Mouse (Mus musculus) hindbrain, embryonic 12.5 days (tissue): ENCODE measurements around the gene Vsir. TPM values are rescaled to one million over a fixed set of nuclear protein-coding genes. Genes with fewer than 3 reads are reported as not detected.

Source experiments
- ATAC-seq: fragments of 200-750 bp; cut with Nextera tagmentation; 2 replicates; pipeline ENCODE4 v1.8.0; 2017; ENCODE audit warnings: moderate TSS enrichment; ENCODE audit not compliant: low FRiP score
- H3K27ac ChIP-seq: fragments of 300-500 bp; sonication (generic); 2 replicates; pipeline ENCODE4 v1.5.1; 2016; ENCODE audit warnings: mild to moderate bottlenecking
- H3K27me3 ChIP-seq: fragments of 300-500 bp; sonication (generic); 2 replicates; pipeline ENCODE4 v1.6.1; 2016; ENCODE audit warnings: mild to moderate bottlenecking
- H3K36me3 ChIP-seq: fragments of 300-500 bp; sonication (generic); 2 replicates; pipeline ENCODE4 v1.6.1; 2016; ENCODE audit warnings: mild to moderate bottlenecking
- H3K4me1 ChIP-seq: fragments of 300-500 bp; sonication (generic); 2 replicates; pipeline ENCODE4 v1.6.1; 2016
- H3K4me2 ChIP-seq: fragments of 300-500 bp; sonication (generic); replicated peaks from 2 replicates; pipeline ENCODE4 v1.6.1; 2016; ENCODE audit warnings: mild to moderate bottlenecking
- H3K4me3 ChIP-seq: fragments of 300-500 bp; sonication (generic); 2 replicates; pipeline ENCODE4 v1.5.1; 2016; ENCODE audit warnings: mild to moderate bottlenecking
- H3K9ac ChIP-seq: fragments of 300-500 bp; sonication (generic); 2 replicates; pipeline ENCODE4 v1.6.1; 2016; ENCODE audit warnings: mild to moderate bottlenecking, moderate library complexity
- H3K9me3 ChIP-seq: fragments of 300-500 bp; sonication (generic); replicated peaks from 2 replicates; pipeline ENCODE4 v1.6.1; 2016; ENCODE audit warnings: mild to moderate bottlenecking
- WGBS: fragments of 180-500 bp; shearing (Covaris S2); methylation state at CpG from one replicate; pipeline ENCODE4 v1.1.7; 2016; 5-methylcytosine and 5-hydroxymethylcytosine counted together
- polyA plus RNA-seq: library from polyadenylated mRNA; unstranded; fragments of >200 nt; fragmentation: Nextera tagmentation; extraction: Ambion mirVana; gene quantifications from 2 replicates; pipeline ENCODE4 v1.2.1, GENCODE M21; 2016

Vsir gene
- polyA plus RNA-seq, 1 experiment from 2014 or later: 2.9 TPM

GRCm38 (mm10) chr10:60395605-60396004 is 49.0 kb downstream of the Vsir start:
- 69% methylated on average over 5 of the region's 5 CpGs for WGBS
- H3K4me2 ChIP-seq: no peak overlapping the region
- ATAC-seq: no peak
- H3K4me1 ChIP-seq: peaks cover 25% of the 10 kb centered on the region
- H3K36me3 ChIP-seq: no peaks in the 10 kb centered on the region
- H3K27ac ChIP-seq: no peak overlapping the region
- no peak overlapping the region for H3K4me3 ChIP-seq
- H3K9me3 ChIP-seq: no peaks in the 10 kb centered on the region
- H3K9ac ChIP-seq: no peak overlapping the region
- 0 out of 2 replicates have a peak, but pooled peaks cover 2% of the 10 kb centered on the region for H3K27me3 ChIP-seq

- H3K27ac ChIP-seq: no peak overlapping the region
- H3K4me1 ChIP-seq: peaks cover 22% of the 10 kb centered on the region
- no peaks in the 10 kb centered on the region for H3K36me3 ChIP-seq
- WGBS: 90% methylated on average over 10 of the region's 10 CpGs
- no peak overlapping the region for H3K4me2 ChIP-seq
- H3K27me3 ChIP-seq: no peaks in the 10 kb centered on the region
- no peak overlapping the region for H3K9ac ChIP-seq
- H3K4me3 ChIP-seq: no peak overlapping the region
- ATAC-seq: no peak
- H3K9me3 ChIP-seq: no peaks in the 10 kb centered on the region
Observed at GRCm38 (mm10) chr10:60398051-60398814, 51.6 kb downstream of the Vsir start.

GRCm38 (mm10) chr10:60399449-60399848 is 52.8 kb downstream of the Vsir start, which contains the start of gene Gm17455:
TSS of gene Gm17455 (plus strand) at chr10:60399726.
- H3K9ac ChIP-seq: no peak within 1 kb of the TSS

GRCm38 (mm10) chr10:60400507-60401295 is 54.0 kb downstream of the Vsir start:
- ATAC-seq: no peak
- H3K27me3 ChIP-seq: no peaks in the 10 kb centered on the region; the same call in 1 of the 2 replicates
- H3K9ac ChIP-seq: no peak overlapping the region
- no peaks in the 10 kb centered on the region for H3K9me3 ChIP-seq
- no peaks in the 10 kb centered on the region for H3K36me3 ChIP-seq
- H3K4me3 ChIP-seq: no peak overlapping the region
- H3K4me2 ChIP-seq: no peak overlapping the region; the same call in 1 of the 2 replicates
- no peak overlapping the region; the same call in 1 of the 2 replicates for H3K27ac ChIP-seq
- peaks cover 20% of the 10 kb centered on the region for H3K4me1 ChIP-seq
- WGBS: 77% methylated on average over 11 of the region's 11 CpGs

More at GRCm38 (mm10) chr10:60399449-60399848, 52.8 kb downstream of the Vsir start, which contains the start of gene Gm17455:
- peak; percentile 41; the same call in 1 of the 2 replicates for ATAC-seq
- Histone ChIP-seq H3K36me3 (no peaks in the 10 kb centered on the region), H3K27ac (peak within 1 kb of the TSS; percentile 32), H3K4me3 (no peak within 1 kb of the TSS), H3K9me3 (no peaks in the 10 kb centered on the region), H3K27me3 (no peaks in the 10 kb centered on the region; the same call in 1 of the 2 replicates), H3K4me2 (no peak within 1 kb of the TSS; the same call in 1 of the 2 replicates), H3K4me1 (peaks cover 22% of the 10 kb centered on the region)
- WGBS: 39% methylated on average over 7 of the region's 7 CpGs

GRCm38 (mm10) chr10:60405460-60406177 is 59.0 kb downstream of the Vsir start:
- Histone ChIP-seq H3K4me3 (no peak overlapping the region), H3K9ac (no peak overlapping the region), H3K9me3 (no peaks in the 10 kb centered on the region), H3K36me3 (no peaks in the 10 kb centered on the region), H3K4me2 (no peak overlapping the region), H3K27me3 (peaks cover 4% of the 10 kb centered on the region), H3K4me1 (peaks cover 2% of the 10 kb centered on the region; the same call in 1 of the 2 replicates), H3K27ac (no peak overlapping the region)
- no peak for ATAC-seq
- 60% methylated on average over 7 of the region's 7 CpGs for WGBS

GRCm38 (mm10) chr10:60407831-60408230 is 61.2 kb downstream of the Vsir start:
- no peaks in the 10 kb centered on the region for H3K4me1 ChIP-seq
- H3K4me2 ChIP-seq: no peak overlapping the region
- H3K27me3 ChIP-seq: peaks cover 10% of the 10 kb centered on the region
- 6% methylated on average over 5 of the region's 5 CpGs for WGBS
- peak; percentile 10; the same call in 1 of the 2 replicates for ATAC-seq
- no peaks in the 10 kb centered on the region for H3K36me3 ChIP-seq
- H3K4me3 ChIP-seq: no peak overlapping the region
- no peaks in the 10 kb centered on the region for H3K9me3 ChIP-seq
- no peak overlapping the region for H3K9ac ChIP-seq
- H3K27ac ChIP-seq: no peak overlapping the region

GRCm38 (mm10) chr10:60411794-60412193 is 65.1 kb downstream of the Vsir start:
- WGBS: 32% methylated on average over 5 of the region's 5 CpGs
- no peak overlapping the region for H3K4me3 ChIP-seq
- no peak overlapping the region for H3K4me2 ChIP-seq
- no peaks in the 10 kb centered on the region for H3K9me3 ChIP-seq
- no peak overlapping the region for H3K9ac ChIP-seq
- ATAC-seq: no peak
- H3K4me1 ChIP-seq: no peaks in the 10 kb centered on the region
- peaks cover 10% of the 10 kb centered on the region; the same call in 1 of the 2 replicates for H3K27me3 ChIP-seq
- no peak overlapping the region for H3K27ac ChIP-seq
- no peaks in the 10 kb centered on the region for H3K36me3 ChIP-seq

- WGBS: 80% methylated on average over 2 of the region's 2 CpGs
Observed at GRCm38 (mm10) chr10:60413756-60414155, 67.1 kb downstream of the Vsir start.

GRCm38 (mm10) chr10:60417041-60417440 is 70.4 kb downstream of the Vsir start:
- no peak for ATAC-seq
- Histone ChIP-seq H3K36me3 (no peaks in the 10 kb centered on the region), H3K9ac (no peak overlapping the region), H3K27ac (no peak overlapping the region), H3K4me2 (no peak overlapping the region), H3K27me3 (no peaks in the 10 kb centered on the region; the same call in 1 of the 2 replicates), H3K4me1 (no peaks in the 10 kb centered on the region), H3K9me3 (no peaks in the 10 kb centered on the region), H3K4me3 (no peak overlapping the region)
- 94% methylated on average over 2 of the region's 2 CpGs for WGBS

More at GRCm38 (mm10) chr10:60413756-60414155, 67.1 kb downstream of the Vsir start:
- no peak for ATAC-seq
- Histone ChIP-seq H3K4me2 (no peak overlapping the region), H3K4me3 (no peak overlapping the region), H3K27me3 (peaks cover 5% of the 10 kb centered on the region; the same call in 1 of the 2 replicates), H3K27ac (no peak overlapping the region), H3K36me3 (no peaks in the 10 kb centered on the region), H3K9ac (no peak overlapping the region), H3K9me3 (no peaks in the 10 kb centered on the region), H3K4me1 (no peaks in the 10 kb centered on the region)

- 13% methylated on average over 3 of the region's 3 CpGs for WGBS
- Histone ChIP-seq H3K4me2 (no peak overlapping the region), H3K27me3 (no peaks in the 10 kb centered on the region), H3K9me3 (no peaks in the 10 kb centered on the region), H3K4me1 (no peaks in the 10 kb centered on the region), H3K9ac (no peak overlapping the region), H3K27ac (no peak overlapping the region), H3K4me3 (no peak overlapping the region), H3K36me3 (no peaks in the 10 kb centered on the region)
- no peak for ATAC-seq
Observed at GRCm38 (mm10) chr10:60418137-60418536, 71.5 kb downstream of the Vsir start.

- 30% methylated on average over 4 of the region's 4 CpGs for WGBS
- Histone ChIP-seq H3K36me3 (no peaks in the 10 kb centered on the region), H3K9ac (no peak overlapping the region), H3K27me3 (no peaks in the 10 kb centered on the region), H3K9me3 (no peaks in the 10 kb centered on the region), H3K4me1 (no peaks in the 10 kb centered on the region), H3K27ac (no peak overlapping the region), H3K4me2 (no peak overlapping the region), H3K4me3 (no peak overlapping the region)
- no peak for ATAC-seq
Observed at GRCm38 (mm10) chr10:60419624-60420023, 73.0 kb downstream of the Vsir start.
